Mouse (Mus musculus): Measurements from ENCODE around the gene Rftn1.

Gene Rftn1

GRCm38 (mm10) chr17:49976678-49977423, 213.6 kb downstream of the Rftn1 start:
- no peak for DNase-seq

GRCm38 (mm10) chr17:49975481-49975880, 215.0 kb downstream of the Rftn1 start:
- DNase-seq = no peak

- no peak for DNase-seq
Measured at GRCm38 (mm10) chr17:49974996-49975395, 215.5 kb downstream of the Rftn1 start.

- DNase-seq = no peak
Measured at GRCm38 (mm10) chr17:49972164-49972563, 218.3 kb downstream of the Rftn1 start.

GRCm38 (mm10) chr17:49971057-49971456, 219.4 kb downstream of the Rftn1 start:
- DNase-seq = no peak

GRCm38 (mm10) chr17:49968467-49969207, 221.8 kb downstream of the Rftn1 start:
- DNase-seq = no peak

GRCm38 (mm10) chr17:49965846-49966762, 224.4 kb downstream of the Rftn1 start:
- DNase-seq = no peak

GRCm38 (mm10) chr17:49965035-49965434, 225.4 kb downstream of the Rftn1 start:
- DNase-seq = no peak

- DNase-seq = no peak
Measured at GRCm38 (mm10) chr17:49964471-49964870, 226.0 kb downstream of the Rftn1 start.

GRCm38 (mm10) chr17:49959021-49959420, 231.5 kb downstream of the Rftn1 start:
- DNase-seq = no peak

GRCm38 (mm10) chr17:49951856-49952607, 238.4 kb downstream of the Rftn1 start:
- DNase-seq = peak; percentile 4

- DNase-seq = peak; percentile 24
Measured at GRCm38 (mm10) chr17:49951491-49951855, 239.0 kb downstream of the Rftn1 start.

- DNase-seq = no peak
Measured at GRCm38 (mm10) chr17:49942674-49943073, 247.8 kb downstream of the Rftn1 start.
